Mouse (Mus musculus) stomach, embryonic 14.5 days (tissue): ENCODE data around the gene Uchl4. TPM values are rescaled to one million over a fixed set of nuclear protein-coding genes. Genes with fewer than 3 reads are reported as not detected.

Experiments
- ATAC-seq: fragments of 200-750 bp; cut with Nextera tagmentation; 2 replicates; pipeline ENCODE4 v1.8.0; 2017; ENCODE audit warnings: low read depth, moderate TSS enrichment; ENCODE audit not compliant: insufficient number of reproducible peaks, insufficient read depth, low FRiP score
- H3K27ac ChIP-seq: fragments of 300-500 bp; sonication (generic); 2 replicates; pipeline ENCODE4 v1.5.1; 2014; ENCODE audit warnings: mild to moderate bottlenecking, low read length, moderate library complexity, mixed read lengths
- H3K27me3 ChIP-seq: fragments of 300-500 bp; sonication (generic); 2 replicates; pipeline ENCODE4 v1.6.1; 2014; ENCODE audit warnings: low read length, control low read depth, mixed read lengths; ENCODE audit not compliant: control insufficient read depth, insufficient read depth
- H3K36me3 ChIP-seq: fragments of 300-500 bp; sonication (generic); 2 replicates; pipeline ENCODE4 v1.6.1; 2014; ENCODE audit warnings: mild to moderate bottlenecking, control low read depth, low read length, moderate library complexity, mixed read lengths; ENCODE audit not compliant: control insufficient read depth, insufficient read depth
- H3K4me1 ChIP-seq: fragments of 300-500 bp; sonication (generic); 2 replicates; pipeline ENCODE4 v1.6.1; 2014; ENCODE audit warnings: low read length, control low read depth, mixed read lengths; ENCODE audit not compliant: control insufficient read depth, insufficient read depth
- H3K4me2 ChIP-seq: fragments of 300-500 bp; sonication (generic); replicated peaks from 2 replicates; pipeline ENCODE4 v1.6.1; 2014; ENCODE audit warnings: low read depth, low read length, control low read depth
- H3K4me3 ChIP-seq: fragments of 300-500 bp; sonication (generic); 2 replicates; pipeline ENCODE4 v1.5.1; 2014; ENCODE audit warnings: low read depth, low read length, control low read depth
- H3K9ac ChIP-seq: fragments of 300-500 bp; sonication (generic); replicated peaks from 2 replicates; pipeline ENCODE4 v1.6.1; 2014; ENCODE audit warnings: low read depth, mild to moderate bottlenecking, control low read depth, low read length, moderate library complexity, mixed read lengths
- H3K9me3 ChIP-seq: fragments of 300-500 bp; sonication (generic); 2 replicates; pipeline ENCODE4 v1.6.1; 2016; ENCODE audit warnings: low read depth, low read length, control low read depth; ENCODE audit not compliant: control insufficient read depth
- WGBS: fragments of 180-500 bp; shearing (Covaris S2); extraction: QIAGEN DNeasy Blood & Tissue Kit; methylation state at CpG from one replicate; pipeline ENCODE4 v1.1.7; 2014; 5-methylcytosine and 5-hydroxymethylcytosine counted together
- polyA plus RNA-seq: library from polyadenylated mRNA; unstranded; fragments of >200 nt; fragmentation: Nextera tagmentation; extraction: Ambion mirVana; gene quantifications from 2 replicates; pipeline ENCODE4 v1.2.1, GENCODE M21; 2014

Gene Uchl4
- polyA plus RNA-seq, 1 experiment from 2014 or later = 4.8 TPM

- H3K36me3 ChIP-seq = no peaks in the 10 kb centered on the region
- under 1% methylated on average over 88 of the region's 89 CpGs for WGBS
- peaks cover 9% of the 10 kb centered on the region for H3K4me1 ChIP-seq
- H3K9me3 ChIP-seq = no peaks in the 10 kb centered on the region
- H3K4me2 ChIP-seq = peak within 1 kb of the TSS; percentile 88
- peak; percentile 96 for ATAC-seq
- peak within 1 kb of the TSS; percentile 87 for H3K27ac ChIP-seq
- H3K9ac ChIP-seq = peak within 1 kb of the TSS; percentile 81
- peak within 1 kb of the TSS; percentile 89 for H3K4me3 ChIP-seq
- H3K27me3 ChIP-seq = no peaks in the 10 kb centered on the region
These were observed 18.3 kb downstream of the Uchl4 start, which contains the start of gene Map2k1 for GRCm38 (mm10) chr9:64253021-64253904. Map2k1 (minus strand) TSS chr9:64253631.

GRCm38 (mm10) chr9:64255422-64255821 is 20.4 kb downstream of the Uchl4 start:
- no peak for ATAC-seq
- H3K9ac ChIP-seq = no peak overlapping the region
- 71% methylated on average over 3 of the region's 3 CpGs for WGBS

GRCm38 (mm10) chr9:64256204-64256603 is 21.2 kb downstream of the Uchl4 start:
- Histone ChIP-seq H3K36me3 (no peaks in the 10 kb centered on the region), H3K9ac (no peak overlapping the region), H3K27ac (no peak overlapping the region), H3K9me3 (no peaks in the 10 kb centered on the region), H3K4me3 (no peak overlapping the region), H3K4me2 (no peak overlapping the region), H3K4me1 (peaks cover 9% of the 10 kb centered on the region), H3K27me3 (no peaks in the 10 kb centered on the region)
- WGBS = 91% methylated on average over 3 of the region's 3 CpGs
- no peak for ATAC-seq

More at GRCm38 (mm10) chr9:64255422-64255821, 20.4 kb downstream of the Uchl4 start:
- Histone ChIP-seq H3K27ac (no peak overlapping the region), H3K27me3 (no peaks in the 10 kb centered on the region), H3K4me3 (no peak overlapping the region), H3K4me2 (no peak overlapping the region), H3K36me3 (no peaks in the 10 kb centered on the region), H3K9me3 (no peaks in the 10 kb centered on the region), H3K4me1 (peaks cover 9% of the 10 kb centered on the region)

GRCm38 (mm10) chr9:64259906-64260305 is 24.9 kb downstream of the Uchl4 start:
- no peak for ATAC-seq
- no peaks in the 10 kb centered on the region for H3K4me1 ChIP-seq
- H3K9ac ChIP-seq = no peak overlapping the region
- H3K4me2 ChIP-seq = no peak overlapping the region
- H3K27me3 ChIP-seq = no peaks in the 10 kb centered on the region
- H3K27ac ChIP-seq = no peak overlapping the region
- no peaks in the 10 kb centered on the region for H3K36me3 ChIP-seq
- WGBS = 82% methylated on average over 5 of the region's 5 CpGs
- H3K9me3 ChIP-seq = no peaks in the 10 kb centered on the region
- H3K4me3 ChIP-seq = no peak overlapping the region

GRCm38 (mm10) chr9:64261023-64261422 is 26.0 kb downstream of the Uchl4 start:
- H3K4me1 ChIP-seq = no peaks in the 10 kb centered on the region
- no peak overlapping the region for H3K4me3 ChIP-seq
- H3K27me3 ChIP-seq = no peaks in the 10 kb centered on the region
- no peak for ATAC-seq
- no peak overlapping the region for H3K27ac ChIP-seq
- no peaks in the 10 kb centered on the region for H3K36me3 ChIP-seq
- no peak overlapping the region for H3K4me2 ChIP-seq
- 76% methylated on average over 4 of the region's 4 CpGs for WGBS
- H3K9ac ChIP-seq = no peak overlapping the region
- no peaks in the 10 kb centered on the region for H3K9me3 ChIP-seq

GRCm38 (mm10) chr9:64264813-64265212 is 29.8 kb downstream of the Uchl4 start:
- no peaks in the 10 kb centered on the region for H3K4me1 ChIP-seq
- H3K9me3 ChIP-seq = no peaks in the 10 kb centered on the region
- no peak overlapping the region for H3K4me2 ChIP-seq
- no peaks in the 10 kb centered on the region for H3K36me3 ChIP-seq
- no peak overlapping the region for H3K27ac ChIP-seq
- 36% methylated on average over 1 of the region's 1 CpGs for WGBS
- no peak overlapping the region for H3K4me3 ChIP-seq
- no peak overlapping the region for H3K9ac ChIP-seq
- no peaks in the 10 kb centered on the region for H3K27me3 ChIP-seq
- no peak for ATAC-seq

GRCm38 (mm10) chr9:64267231-64267630 is 32.2 kb downstream of the Uchl4 start:
- Histone ChIP-seq H3K4me3 (no peak overlapping the region), H3K9me3 (no peaks in the 10 kb centered on the region), H3K9ac (no peak overlapping the region), H3K4me1 (no peaks in the 10 kb centered on the region), H3K36me3 (no peaks in the 10 kb centered on the region), H3K4me2 (no peak overlapping the region), H3K27me3 (no peaks in the 10 kb centered on the region), H3K27ac (no peak overlapping the region)
- WGBS = 80% methylated on average over 1 of the region's 1 CpGs
- ATAC-seq = no peak

- Histone ChIP-seq H3K27ac (no peak overlapping the region), H3K4me2 (no peak overlapping the region), H3K27me3 (no peaks in the 10 kb centered on the region), H3K4me1 (no peaks in the 10 kb centered on the region), H3K9ac (no peak overlapping the region), H3K36me3 (no peaks in the 10 kb centered on the region), H3K4me3 (no peak overlapping the region), H3K9me3 (no peaks in the 10 kb centered on the region)
- WGBS = 81% methylated on average over 10 of the region's 10 CpGs
- no peak for ATAC-seq
These were observed 33.2 kb downstream of the Uchl4 start for GRCm38 (mm10) chr9:64268196-64268595.
